Mouse (Mus musculus) hindbrain, embryonic 10.5 days (tissue): Measurements from ENCODE around the gene C87499. TPM values are rescaled to one million over a fixed set of nuclear protein-coding genes. Genes with fewer than 3 reads are reported as not detected.

ENCODE experiments used
- polyA plus RNA-seq: library from polyadenylated mRNA; unstranded; fragments of >200 nt; fragmentation: Nextera tagmentation; extraction: Ambion mirVana; gene quantifications from 2 replicates; pipeline ENCODE4 v1.2.1, GENCODE M21; 2016

C87499 gene
- polyA plus RNA-seq, 1 experiment from 2014 or later: not detected

Other genes starting within 250 kb of the C87499 start
- 3.1 and 4.6 TPM in 2 replicates for gene Hacd4, start 195.5 kb downstream of the C87499 start, polyA plus RNA-seq
- gene Ifnb1, start 111.6 kb downstream of the C87499 start, polyA plus RNA-seq: not detected in 2 replicates
- gene Ifna15, start 76.2 kb downstream of the C87499 start, polyA plus RNA-seq: not detected in 2 replicates
- gene Ifna14, start 62.6 kb downstream of the C87499 start, polyA plus RNA-seq: not detected in 2 replicates
- not detected in 2 replicates for gene Ifna9, start 42.0 kb downstream of the C87499 start, polyA plus RNA-seq
- not detected in 2 replicates for gene Ifna12, start 31.0 kb downstream of the C87499 start, polyA plus RNA-seq
- gene Ifna13, start 10.0 kb upstream of the C87499 start, polyA plus RNA-seq: not detected in 2 replicates
- gene Ifna16, start 42.5 kb upstream of the C87499 start, polyA plus RNA-seq: not detected in 2 replicates
- gene Ifna2, start 49.5 kb upstream of the C87499 start, polyA plus RNA-seq: not detected in 2 replicates
- gene Ifnab, start 56.9 kb upstream of the C87499 start, polyA plus RNA-seq: not detected in 2 replicates
- 0.68 and 1.3 TPM in 2 replicates for gene Gm26566, start 87.4 kb upstream of the C87499 start, polyA plus RNA-seq
- gene Klhl9, start 88.1 kb upstream of the C87499 start, polyA plus RNA-seq: 74.4 and 90.5 TPM in 2 replicates
- not detected in 2 replicates for gene Gm13271, start 120.5 kb upstream of the C87499 start, polyA plus RNA-seq
- gene Gm13283, start 125.7 kb upstream of the C87499 start, polyA plus RNA-seq: 0.34 TPM in 1 of 2 replicates, not detected in the other
- gene Gm13290, start 139.4 kb upstream of the C87499 start, polyA plus RNA-seq: 0.22 TPM in 1 of 2 replicates, not detected in the other
- not detected in 2 replicates for gene Gm13289, start 142.5 kb upstream of the C87499 start, polyA plus RNA-seq
- gene Gm13272, start 145.4 kb upstream of the C87499 start, polyA plus RNA-seq: not detected in 2 replicates
- gene Ifnz, start 147.7 kb upstream of the C87499 start, polyA plus RNA-seq: 0.31 TPM in 1 of 2 replicates, not detected in the other
- not detected in 2 replicates for gene Gm13276, start 151.3 kb upstream of the C87499 start, polyA plus RNA-seq
- gene Gm13277, start 154.2 kb upstream of the C87499 start, polyA plus RNA-seq: not detected in 2 replicates
- gene Gm13278, start 157.1 kb upstream of the C87499 start, polyA plus RNA-seq: not detected in 2 replicates
- gene Gm13275, start 160.1 kb upstream of the C87499 start, polyA plus RNA-seq: not detected in 2 replicates
- not detected in 2 replicates for gene Gm13279, start 163.0 kb upstream of the C87499 start, polyA plus RNA-seq
- 0.10 and 0.40 TPM in 2 replicates for gene Gm13285, start 165.3 kb upstream of the C87499 start, polyA plus RNA-seq
- not detected in 2 replicates for gene Gm13287, start 168.8 kb upstream of the C87499 start, polyA plus RNA-seq
- not detected in 2 replicates for gene Gm13288, start 171.1 kb upstream of the C87499 start, polyA plus RNA-seq
- gene Ifna7, start 181.8 kb upstream of the C87499 start, polyA plus RNA-seq: not detected in 2 replicates
- gene Ifna11, start 185.5 kb upstream of the C87499 start, polyA plus RNA-seq: not detected in 2 replicates
- gene Ifna6, start 193.0 kb upstream of the C87499 start, polyA plus RNA-seq: not detected in 2 replicates
- gene Ifna5, start 201.1 kb upstream of the C87499 start, polyA plus RNA-seq: not detected in 2 replicates
- not detected in 2 replicates for gene Ifna4, start 207.4 kb upstream of the C87499 start, polyA plus RNA-seq
- not detected in 2 replicates for gene Ifna1, start 215.7 kb upstream of the C87499 start, polyA plus RNA-seq
- gene Ifne, start 245.8 kb upstream of the C87499 start, polyA plus RNA-seq: not detected in 2 replicates